Mouse (Mus musculus): ENCODE measurements around the gene Gpam. TPM values are rescaled to one million over a fixed set of nuclear protein-coding genes. Genes with fewer than 3 reads are reported as not detected.

The Gpam gene
- total and polyA plus RNA-seq, 3 experiments = 8.8 to 12.5 (median 12.3) TPM

DNA sequence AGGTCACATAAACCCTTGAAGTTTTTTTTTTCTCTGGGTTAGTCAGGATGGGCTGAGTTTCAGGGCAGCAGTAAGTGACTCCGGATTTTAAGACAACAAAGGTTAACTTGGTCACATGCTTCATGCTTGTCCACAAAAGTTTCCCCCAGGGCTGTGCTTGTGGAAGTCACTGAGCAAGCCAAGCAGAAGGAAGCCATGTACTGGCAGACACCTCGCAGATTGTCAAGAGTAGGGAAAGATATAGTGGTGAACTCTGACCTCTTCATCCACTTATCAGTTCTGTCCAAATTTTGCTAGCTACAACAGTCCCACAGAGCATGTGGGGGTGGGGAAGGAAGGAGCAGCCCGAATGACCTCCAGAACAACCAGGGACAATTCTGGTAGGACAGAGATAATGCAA, 19.1 kb downstream of the Gpam start:
- H3K4me3 ChIP-seq (replicated peaks in 1 of 3; ENCODE audit: low read depth in 2 of 3, low read length in 2 of 3, poor library complexity in 1 of 3) = no peak overlapping the region
- no peak for TF ChIP-seq ZNF384 (IDR thresholded peaks at IDR 0.05; ENCODE audit: low read depth, low read length)
- no peak for TF ChIP-seq CHD2 (IDR thresholded peaks at IDR 0.05; ENCODE audit: low read length)
- no peak for TF ChIP-seq MXI1 (IDR thresholded peaks at IDR 0.05; ENCODE audit: low read depth, low read length)
- TF ChIP-seq RAD21 (IDR thresholded peaks at IDR 0.05; ENCODE audit: low read depth, low read length) = no peak
- TF ChIP-seq JUND (conservative IDR thresholded peaks at IDR 0.05; ENCODE audit: low read depth, low read length) = no peak
- TF ChIP-seq TBP (conservative IDR thresholded peaks at IDR 0.05; ENCODE audit: low read depth, low read length) = no peak
- no peak for TF ChIP-seq ZMIZ1 (IDR thresholded peaks at IDR 0.05; ENCODE audit: low read depth, low read length)
- no peak for TF ChIP-seq SMC3 (IDR thresholded peaks at IDR 0.05; ENCODE audit: low read depth, low read length)
- no peak for TF ChIP-seq ELF1 (IDR thresholded peaks at IDR 0.05; ENCODE audit: low read depth, low read length)
- no peak for TF ChIP-seq HCFC1 (IDR thresholded peaks at IDR 0.05; ENCODE audit: low read depth, low read length)
- TF ChIP-seq TCF12 (IDR thresholded peaks at IDR 0.05; ENCODE audit: low read depth, low read length) = no peak
- TF ChIP-seq NRF1 (IDR thresholded peaks at IDR 0.05; ENCODE audit: low read depth, low read length) = no peak
- no peak for TF ChIP-seq MAZ (IDR thresholded peaks at IDR 0.05; ENCODE audit: low read depth, low read length)
- TF ChIP-seq ETS1 (conservative IDR thresholded peaks at IDR 0.05; ENCODE audit: low read depth, low read length) = no peak
- no peak for TF ChIP-seq USF2 (conservative IDR thresholded peaks at IDR 0.05; ENCODE audit: low read depth, low read length)
- DNase-seq (ENCODE audit: extremely low read depth) = no peak
- H3K4me2 ChIP-seq (ENCODE audit: insufficient read depth, low read depth, poor library complexity, severe bottlenecking) = no peak overlapping the region
- in situ Hi-C loops (cut with MboI; ENCODE audit: low pct_ligation_motif_present, low pct_unique_long_range_greater_than_20kb, low sequenced_read_pairs) = no loop called here
- peaks cover 7% of the 10 kb centered on the region for H3K27me3 ChIP-seq (replicated peaks)
- no peaks in the 10 kb centered on the region for H3K9me3 ChIP-seq (replicated peaks; ENCODE audit: low read length)
- dilution Hi-C loops (cut with MboI; ENCODE audit: extremely low pct_ligation_motif_present, extremely low pct_unique_long_range_greater_than_20kb, low sequenced_read_pairs) = no loop called here
- no peaks in the 10 kb centered on the region for H3K4me1 ChIP-seq (ENCODE audit: control insufficient read depth in 1 of 2, insufficient read depth in 2 of 2)
- H3K36me3 ChIP-seq (replicated peaks in 1 of 2; ENCODE audit: control insufficient read depth in 1 of 2, insufficient read depth in 1 of 2, low read length in 1 of 2) = no peaks in the 10 kb centered on the region
- no peak overlapping the region for H3K27ac ChIP-seq (ENCODE audit: insufficient read depth, low read depth)
- H3K79me2 ChIP-seq (replicated peaks; ENCODE audit: control insufficient read depth, extremely low read depth, insufficient read depth, poor library complexity, severe bottlenecking) = no peaks in the 10 kb centered on the region
- H3K9ac ChIP-seq (ENCODE audit: insufficient read depth, low read depth) = no peak overlapping the region

DNA sequence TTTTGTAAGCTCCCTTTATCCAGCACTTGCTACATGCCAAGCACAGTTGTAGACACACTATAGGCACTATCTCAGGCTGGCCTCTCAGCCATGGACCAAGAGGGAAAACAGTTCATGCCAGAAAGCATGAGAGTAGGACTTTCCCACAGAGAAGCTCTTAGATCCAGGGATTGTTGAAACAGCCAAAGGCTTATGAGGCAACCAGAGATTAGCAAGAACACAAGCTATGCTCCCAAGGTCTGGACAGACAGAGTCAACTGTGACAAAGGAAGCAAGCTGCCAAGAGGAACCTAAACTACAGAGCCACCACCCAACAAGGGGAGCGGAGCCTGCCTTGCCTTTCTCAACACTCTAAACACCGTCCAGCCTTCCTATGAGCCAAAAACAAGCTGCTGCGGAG, 21.1 kb downstream of the Gpam start:
- Histone ChIP-seq H3K4me2 (ENCODE audit: insufficient read depth, low read depth, poor library complexity, severe bottlenecking) (no peak overlapping the region), H3K27ac (ENCODE audit: insufficient read depth, low read depth) (no peak overlapping the region), H3K4me1 (ENCODE audit: control insufficient read depth in 1 of 2, insufficient read depth in 2 of 2) (no peaks in the 10 kb centered on the region), H3K4me3 (replicated peaks in 1 of 3; ENCODE audit: low read depth in 2 of 3, low read length in 2 of 3, poor library complexity in 1 of 3) (no peak overlapping the region), H3K9me3 (replicated peaks; ENCODE audit: low read length) (no peaks in the 10 kb centered on the region), H3K79me2 (replicated peaks; ENCODE audit: control insufficient read depth, extremely low read depth, insufficient read depth, poor library complexity, severe bottlenecking) (no peaks in the 10 kb centered on the region), H3K36me3 (replicated peaks in 1 of 2; ENCODE audit: control insufficient read depth in 1 of 2, insufficient read depth in 1 of 2, low read length in 1 of 2) (no peaks in the 10 kb centered on the region), H3K27me3 (replicated peaks) (peaks cover 7% of the 10 kb centered on the region), H3K9ac (ENCODE audit: insufficient read depth, low read depth) (no peak overlapping the region)
- in situ Hi-C loops (cut with MboI; ENCODE audit: low pct_ligation_motif_present, low pct_unique_long_range_greater_than_20kb, low sequenced_read_pairs) = no loop called here
- DNase-seq (ENCODE audit: extremely low read depth) = no peak
- dilution Hi-C loops (cut with MboI; ENCODE audit: extremely low pct_ligation_motif_present, extremely low pct_unique_long_range_greater_than_20kb, low sequenced_read_pairs) = no loop called here
- no peak for TF ChIP-seq BHLHE40 (IDR thresholded peaks at IDR 0.05; ENCODE audit: low read depth, low read length)
